Mouse (Mus musculus): ENCODE data around the gene Wnt9a.

- TF ChIP-seq POLR2A (IDR thresholded peaks at IDR 0.05; ENCODE audit: insufficient read depth, low read length) (no peak), CTCF (IDR thresholded peaks at IDR 0.05; ENCODE audit: low read depth, low read length) (no peak), EP300 (IDR thresholded peaks at IDR 0.05; ENCODE audit: insufficient read depth, low read depth, low read length) (no peak)
Measured at GRCm38 (mm10) chr11:59313944-59314343, 7.2 kb downstream of the Wnt9a start.
